Mouse (Mus musculus): ENCODE measurements around the gene Fggy. TPM values are rescaled to one million over a fixed set of nuclear protein-coding genes. Genes with fewer than 3 reads are reported as not detected.

Fggy gene
- total RNA-seq, 1 experiment: 8.2 TPM

GRCm38 (mm10) chr4:95520643-95521032 lies 36.7 kb upstream of the Fggy start:
- Histone ChIP-seq H3K9me3 (ENCODE audit: control insufficient read depth, insufficient read depth, low read depth, low read length) (no peaks in the 10 kb centered on the region), H3K4me1 (ENCODE audit: control insufficient read depth in 2 of 2, insufficient read depth in 2 of 2, low read length in 2 of 2, poor library complexity in 1 of 2) (no peaks in the 10 kb centered on the region), H3K9ac (ENCODE audit: insufficient read depth, low read depth, low read length, poor library complexity, severe bottlenecking) (no peak overlapping the region), H3K27ac (ENCODE audit: insufficient read depth, low read depth, low read length, poor library complexity, severe bottlenecking) (no peak overlapping the region), H3K36me3 (ENCODE audit: control insufficient read depth, insufficient read depth, low read length, poor library complexity, severe bottlenecking) (no peaks in the 10 kb centered on the region), H3K4me3 (ENCODE audit: insufficient read depth in 1 of 2, low read depth in 1 of 2, low read length in 2 of 2, poor library complexity in 1 of 2, severe bottlenecking in 1 of 2) (no peak overlapping the region)
- no peak for DNase-seq (ENCODE audit: low read depth, low spot score)
- in situ Hi-C loops (cut with MboI; ENCODE audit: low sequenced_read_pairs in 2 of 2, unreplicated experiment in 2 of 2): no loop called here
- TF ChIP-seq CHD2 (IDR thresholded peaks at IDR 0.05; ENCODE audit: low read depth, low read length): no peak
- TF ChIP-seq ZC3H11A (IDR thresholded peaks at IDR 0.05; ENCODE audit: borderline replicate concordance, low read depth, low read length): no peak
- TF ChIP-seq ZNF384 (IDR thresholded peaks at IDR 0.05; ENCODE audit: low read depth, low read length): no peak
- TF ChIP-seq MAFK (IDR thresholded peaks at IDR 0.05; ENCODE audit: insufficient read depth, low read depth, low read length): no peak
- TF ChIP-seq HCFC1 (IDR thresholded peaks at IDR 0.05; ENCODE audit: borderline replicate concordance, insufficient read depth, low read length): no peak

GRCm38 (mm10) chr4:95526588-95526987 lies 30.7 kb upstream of the Fggy start:
- TF ChIP-seq MAFK (IDR thresholded peaks at IDR 0.05; ENCODE audit: insufficient read depth, low read depth, low read length): no peak
- no peak for TF ChIP-seq CHD2 (IDR thresholded peaks at IDR 0.05; ENCODE audit: low read depth, low read length)
- TF ChIP-seq ZNF384 (IDR thresholded peaks at IDR 0.05; ENCODE audit: low read depth, low read length): no peak
- no peak for TF ChIP-seq HCFC1 (IDR thresholded peaks at IDR 0.05; ENCODE audit: borderline replicate concordance, insufficient read depth, low read length)
- TF ChIP-seq ZC3H11A (IDR thresholded peaks at IDR 0.05; ENCODE audit: borderline replicate concordance, low read depth, low read length): no peak
- H3K4me3 ChIP-seq (ENCODE audit: insufficient read depth in 1 of 2, low read depth in 1 of 2, low read length in 2 of 2, poor library complexity in 1 of 2, severe bottlenecking in 1 of 2): no peak overlapping the region
- H3K9me3 ChIP-seq (ENCODE audit: control insufficient read depth, insufficient read depth, low read depth, low read length): no peaks in the 10 kb centered on the region
- DNase-seq (ENCODE audit: low read depth, low spot score): no peak
- no peaks in the 10 kb centered on the region for H3K4me1 ChIP-seq (ENCODE audit: control insufficient read depth in 2 of 2, insufficient read depth in 2 of 2, low read length in 2 of 2, poor library complexity in 1 of 2)
- in situ Hi-C loops (cut with MboI; ENCODE audit: low sequenced_read_pairs in 2 of 2, unreplicated experiment in 2 of 2): no loop called here
- no peak overlapping the region for H3K9ac ChIP-seq (ENCODE audit: insufficient read depth, low read depth, low read length, poor library complexity, severe bottlenecking)
- no peak overlapping the region for H3K27ac ChIP-seq (ENCODE audit: insufficient read depth, low read depth, low read length, poor library complexity, severe bottlenecking)
- no peaks in the 10 kb centered on the region for H3K36me3 ChIP-seq (ENCODE audit: control insufficient read depth, insufficient read depth, low read length, poor library complexity, severe bottlenecking)

- DNase-seq (ENCODE audit: low read depth, low spot score): no peak
- in situ Hi-C loops (cut with MboI; ENCODE audit: low sequenced_read_pairs in 2 of 2, unreplicated experiment in 2 of 2): no loop called here
- no peak for TF ChIP-seq MAFK (IDR thresholded peaks at IDR 0.05; ENCODE audit: insufficient read depth, low read depth, low read length)
- no peak for TF ChIP-seq CHD2 (IDR thresholded peaks at IDR 0.05; ENCODE audit: low read depth, low read length)
- no peak for TF ChIP-seq HCFC1 (IDR thresholded peaks at IDR 0.05; ENCODE audit: borderline replicate concordance, insufficient read depth, low read length)
- no peak for TF ChIP-seq ZC3H11A (IDR thresholded peaks at IDR 0.05; ENCODE audit: borderline replicate concordance, low read depth, low read length)
- no peak for TF ChIP-seq ZNF384 (IDR thresholded peaks at IDR 0.05; ENCODE audit: low read depth, low read length)
Measured at GRCm38 (mm10) chr4:95530757-95531156, 26.6 kb upstream of the Fggy start.

GRCm38 (mm10) chr4:95533946-95534345 lies 23.4 kb upstream of the Fggy start:
- no peak overlapping the region for H3K4me3 ChIP-seq (ENCODE audit: insufficient read depth in 1 of 2, low read depth in 1 of 2, low read length in 2 of 2, poor library complexity in 1 of 2, severe bottlenecking in 1 of 2)
- DNase-seq (ENCODE audit: low read depth, low spot score): no peak
- TF ChIP-seq HCFC1 (IDR thresholded peaks at IDR 0.05; ENCODE audit: borderline replicate concordance, insufficient read depth, low read length) (no peak), CHD2 (IDR thresholded peaks at IDR 0.05; ENCODE audit: low read depth, low read length) (no peak), MAFK (IDR thresholded peaks at IDR 0.05; ENCODE audit: insufficient read depth, low read depth, low read length) (no peak), ZC3H11A (IDR thresholded peaks at IDR 0.05; ENCODE audit: borderline replicate concordance, low read depth, low read length) (no peak), ZNF384 (IDR thresholded peaks at IDR 0.05; ENCODE audit: low read depth, low read length) (no peak)

More at GRCm38 (mm10) chr4:95530757-95531156, 26.6 kb upstream of the Fggy start:
- Histone ChIP-seq H3K4me3 (ENCODE audit: insufficient read depth in 1 of 2, low read depth in 1 of 2, low read length in 2 of 2, poor library complexity in 1 of 2, severe bottlenecking in 1 of 2) (no peak overlapping the region), H3K27ac (ENCODE audit: insufficient read depth, low read depth, low read length, poor library complexity, severe bottlenecking) (no peak overlapping the region), H3K9me3 (ENCODE audit: control insufficient read depth, insufficient read depth, low read depth, low read length) (no peaks in the 10 kb centered on the region), H3K4me1 (ENCODE audit: control insufficient read depth in 2 of 2, insufficient read depth in 2 of 2, low read length in 2 of 2, poor library complexity in 1 of 2) (no peaks in the 10 kb centered on the region), H3K9ac (ENCODE audit: insufficient read depth, low read depth, low read length, poor library complexity, severe bottlenecking) (no peak overlapping the region), H3K36me3 (ENCODE audit: control insufficient read depth, insufficient read depth, low read length, poor library complexity, severe bottlenecking) (no peaks in the 10 kb centered on the region)

More at GRCm38 (mm10) chr4:95533946-95534345, 23.4 kb upstream of the Fggy start:
- Histone ChIP-seq H3K9ac (ENCODE audit: insufficient read depth, low read depth, low read length, poor library complexity, severe bottlenecking) (no peak overlapping the region), H3K4me1 (ENCODE audit: control insufficient read depth in 2 of 2, insufficient read depth in 2 of 2, low read length in 2 of 2, poor library complexity in 1 of 2) (no peaks in the 10 kb centered on the region), H3K27ac (ENCODE audit: insufficient read depth, low read depth, low read length, poor library complexity, severe bottlenecking) (no peak overlapping the region), H3K36me3 (ENCODE audit: control insufficient read depth, insufficient read depth, low read length, poor library complexity, severe bottlenecking) (no peaks in the 10 kb centered on the region), H3K9me3 (ENCODE audit: control insufficient read depth, insufficient read depth, low read depth, low read length) (no peaks in the 10 kb centered on the region)
- in situ Hi-C loops (cut with MboI; ENCODE audit: low sequenced_read_pairs in 2 of 2, unreplicated experiment in 2 of 2): no loop called here

Data from ES-E14 (cell line).